Mouse (Mus musculus): Measurements from ENCODE around the gene Baz1b.
A peak's percentile ranks its signal among the peaks of the same experiment; 100 is the strongest.

Gene Baz1b

GRCm38 (mm10) chr5:135285211-135285610, 98.1 kb downstream of the Baz1b start:
- no peak for DNase-seq

- peak; percentile 77 for DNase-seq
Observed at GRCm38 (mm10) chr5:135286185-135286584, 99.1 kb downstream of the Baz1b start.

GRCm38 (mm10) chr5:135286926-135287325, 99.9 kb downstream of the Baz1b start:
- no peak for DNase-seq

- no peak for DNase-seq
Observed at GRCm38 (mm10) chr5:135290703-135291102, 103.6 kb downstream of the Baz1b start.

DNA sequence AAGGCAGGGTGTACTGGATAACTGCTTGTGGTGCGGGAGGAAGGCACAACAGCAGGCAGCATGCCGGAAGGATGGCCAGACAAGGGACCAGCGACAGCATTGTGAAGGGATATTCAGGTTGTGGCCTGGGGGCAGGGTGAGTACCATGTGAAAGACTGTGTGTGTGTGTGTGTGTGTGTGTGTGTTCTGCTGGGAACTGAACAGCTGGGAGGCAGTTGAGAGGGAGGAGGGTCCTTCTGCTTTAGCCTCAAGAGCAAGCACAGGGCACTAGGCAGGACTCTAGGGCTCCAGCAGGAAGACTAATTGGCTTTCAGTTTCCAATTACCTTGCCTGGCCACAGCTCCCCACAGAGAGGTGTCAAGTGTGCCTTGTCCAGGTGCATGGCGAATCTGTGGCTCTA, 104.1 kb downstream of the Baz1b start:
- no peak for DNase-seq

GRCm38 (mm10) chr5:135292001-135292400, 104.9 kb downstream of the Baz1b start:
- DNase-seq, result no peak
